Mouse (Mus musculus): ENCODE measurements around the gene Csnk1g1. TPM values are rescaled to one million over a fixed set of nuclear protein-coding genes. Genes with fewer than 3 reads are reported as not detected.

The Csnk1g1 gene
- polyA plus RNA-seq, 1 experiment from 2014 or later, result 23.4 TPM

DNA sequence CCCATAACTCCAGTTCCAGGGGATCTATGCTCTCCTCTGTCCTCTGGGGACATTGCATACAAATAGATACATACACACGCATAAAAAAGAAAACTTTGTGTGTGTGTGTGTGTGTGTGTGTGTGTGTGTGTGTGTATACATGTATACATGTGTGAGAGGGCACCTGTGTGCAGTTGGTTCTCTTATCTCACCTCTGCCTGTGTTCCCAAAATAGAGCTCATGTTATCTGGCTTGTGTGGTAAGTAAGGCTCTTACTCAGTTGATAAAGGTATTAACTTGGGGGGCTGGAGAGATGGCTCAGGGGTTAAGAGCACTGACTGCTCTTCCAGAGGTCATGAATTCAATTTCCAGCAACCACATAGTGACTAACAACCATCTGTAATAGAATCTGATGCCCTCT, 8.3 kb downstream of the Csnk1g1 start:
- no peak for ATAC-seq (replicated peaks)
- H3K27me3 ChIP-seq, result no peaks in the 10 kb centered on the region
- H3K4me3 ChIP-seq, result no peak overlapping the region
- no peaks in the 10 kb centered on the region for H3K9me3 ChIP-seq
- H3K27ac ChIP-seq (replicated peaks), result no peak overlapping the region
- no peaks in the 10 kb centered on the region for H3K36me3 ChIP-seq
- H3K4me2 ChIP-seq (replicated peaks), result no peak overlapping the region
- no peaks in the 10 kb centered on the region for H3K4me1 ChIP-seq
- WGBS, result 94% methylated on average over 1 of the region's 1 CpGs
- no peak overlapping the region for H3K9ac ChIP-seq (replicated peaks)

DNA sequence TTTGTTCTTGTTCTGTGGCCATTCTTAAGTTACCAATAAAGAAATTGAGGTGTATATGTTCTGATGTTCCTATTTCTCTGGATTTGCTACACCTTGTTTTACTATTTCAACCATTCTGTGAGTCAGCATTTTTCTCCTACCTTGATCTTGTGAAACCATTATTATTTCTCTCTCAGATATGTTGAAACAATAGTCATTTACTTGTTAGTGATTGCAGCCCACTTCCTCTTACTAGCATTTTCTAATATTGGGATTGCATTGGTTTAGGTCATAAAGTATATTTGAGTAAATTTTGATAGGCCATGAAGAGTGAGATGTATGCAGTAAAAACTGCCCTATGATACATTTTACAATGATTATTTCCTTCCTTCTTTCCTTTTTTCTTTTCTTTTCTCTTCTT, 19.7 kb downstream of the Csnk1g1 start:
- no peaks in the 10 kb centered on the region for H3K9me3 ChIP-seq
- no peaks in the 10 kb centered on the region for H3K4me1 ChIP-seq
- H3K4me3 ChIP-seq, result no peak overlapping the region
- H3K9ac ChIP-seq (replicated peaks), result no peak overlapping the region
- ATAC-seq (replicated peaks), result no peak
- no peaks in the 10 kb centered on the region for H3K27me3 ChIP-seq
- no peak overlapping the region for H3K4me2 ChIP-seq (replicated peaks)
- H3K36me3 ChIP-seq, result no peaks in the 10 kb centered on the region
- H3K27ac ChIP-seq (replicated peaks), result no peak overlapping the region

DNA sequence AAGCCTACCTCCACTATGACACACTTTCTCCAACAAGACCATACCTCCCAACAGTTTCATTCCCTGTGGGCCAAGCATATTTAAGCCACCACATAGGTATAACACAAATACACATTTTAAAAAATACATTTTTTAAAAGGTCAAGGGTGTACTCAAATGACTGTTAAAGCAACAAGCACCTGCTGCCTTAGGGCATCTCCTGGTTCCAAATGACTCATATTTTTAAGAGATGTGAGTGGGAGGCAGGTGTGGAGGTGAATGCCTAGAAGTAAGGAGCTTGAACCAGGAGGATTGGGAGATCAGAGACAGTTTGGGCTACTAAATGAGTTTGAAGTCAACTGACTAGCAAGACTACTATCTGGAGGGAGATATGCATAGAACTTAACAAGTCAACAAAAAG, 21.1 kb downstream of the Csnk1g1 start:
- no peak overlapping the region for H3K27ac ChIP-seq (replicated peaks)
- H3K9ac ChIP-seq (replicated peaks), result no peak overlapping the region
- H3K4me3 ChIP-seq, result no peak overlapping the region
- H3K9me3 ChIP-seq, result no peaks in the 10 kb centered on the region
- H3K27me3 ChIP-seq, result no peaks in the 10 kb centered on the region
- no peaks in the 10 kb centered on the region for H3K4me1 ChIP-seq
- no peak overlapping the region for H3K4me2 ChIP-seq (replicated peaks)
- H3K36me3 ChIP-seq, result no peaks in the 10 kb centered on the region
- no peak for ATAC-seq (replicated peaks)

DNA sequence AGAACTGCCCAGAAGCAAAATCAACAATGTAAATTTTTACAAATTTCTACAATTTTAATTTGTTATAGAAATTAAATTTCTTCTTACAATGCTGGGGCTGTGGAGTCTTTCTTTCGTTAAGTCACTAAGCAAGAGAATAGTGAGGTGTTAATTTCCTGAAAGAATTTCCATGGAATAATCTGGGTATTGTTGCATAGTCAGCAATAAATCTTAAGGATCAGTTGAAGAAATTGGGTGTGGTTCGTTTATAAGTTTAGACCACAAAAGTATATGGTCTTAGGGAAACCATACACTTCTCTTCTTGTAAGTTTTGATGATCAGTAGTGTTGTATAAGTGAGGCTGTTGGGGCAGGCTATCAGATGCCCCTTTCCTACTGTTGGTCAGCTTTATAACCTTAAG, 28.8 kb downstream of the Csnk1g1 start:
- no peak overlapping the region for H3K9ac ChIP-seq (replicated peaks)
- 95% methylated on average over 2 of the region's 2 CpGs for WGBS
- H3K4me2 ChIP-seq (replicated peaks), result no peak overlapping the region
- H3K9me3 ChIP-seq, result no peaks in the 10 kb centered on the region
- H3K27me3 ChIP-seq, result no peaks in the 10 kb centered on the region
- no peaks in the 10 kb centered on the region for H3K4me1 ChIP-seq
- no peak overlapping the region for H3K27ac ChIP-seq (replicated peaks)
- ATAC-seq (replicated peaks), result no peak
- no peak overlapping the region for H3K4me3 ChIP-seq
- H3K36me3 ChIP-seq, result no peaks in the 10 kb centered on the region; the same call in 1 of the 2 replicates

DNA sequence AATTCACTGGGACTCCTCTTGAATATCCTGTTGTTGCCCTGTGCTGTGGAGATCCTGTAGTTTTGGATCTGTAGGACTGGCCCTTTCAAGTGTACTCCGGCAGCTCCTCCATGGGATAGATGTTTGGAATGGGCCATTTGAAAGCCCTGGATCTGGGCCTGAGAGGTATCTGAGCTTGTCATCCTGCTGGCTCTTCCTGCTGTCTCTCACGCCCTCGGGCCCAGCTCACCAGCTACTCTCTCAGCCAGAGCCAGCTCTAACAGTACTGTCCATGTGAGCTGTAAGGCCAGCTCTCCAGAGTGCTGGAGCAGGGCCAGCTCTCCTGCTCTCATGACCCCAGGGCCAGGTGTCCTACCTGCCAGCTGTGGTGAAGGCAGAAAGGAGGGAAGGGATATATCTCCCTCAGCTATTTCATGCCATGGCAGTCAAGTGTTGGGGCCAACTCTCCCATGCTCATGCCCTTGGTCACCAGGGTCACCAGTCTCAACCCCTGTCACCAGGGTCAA, 42.4 kb downstream of the Csnk1g1 start:
- Histone ChIP-seq H3K27ac (replicated peaks) (no peak overlapping the region), H3K27me3 (no peaks in the 10 kb centered on the region), H3K4me2 (replicated peaks) (no peak overlapping the region), H3K4me1 (no peaks in the 10 kb centered on the region), H3K9me3 (no peaks in the 10 kb centered on the region), H3K9ac (replicated peaks) (no peak overlapping the region), H3K36me3 (no peaks in the 10 kb centered on the region), H3K4me3 (no peak overlapping the region)
- WGBS, result 89% methylated on average over 3 of the region's 3 CpGs
- ATAC-seq (replicated peaks), result no peak

DNA sequence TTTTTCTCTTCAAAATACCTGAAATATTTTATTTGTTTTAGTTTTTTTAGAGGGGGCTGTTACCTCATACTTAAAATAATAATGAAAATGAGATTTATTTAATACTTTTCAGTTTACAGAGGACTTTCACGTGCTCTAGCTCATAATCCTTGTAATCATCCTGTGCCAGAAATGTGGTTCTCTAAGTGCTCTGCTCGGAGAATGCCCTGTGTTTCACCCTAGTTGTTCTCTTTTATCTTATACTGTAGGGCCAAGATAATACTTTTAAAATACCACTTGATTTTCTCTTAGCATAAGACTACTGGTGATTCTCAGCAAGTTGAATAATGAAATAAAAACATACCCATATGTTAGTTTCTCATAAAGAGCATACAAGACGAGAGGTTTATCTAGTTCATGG, 61.3 kb downstream of the Csnk1g1 start:
- no peak for ATAC-seq (replicated peaks)
- H3K4me2 ChIP-seq (replicated peaks), result no peak overlapping the region
- H3K9me3 ChIP-seq, result no peaks in the 10 kb centered on the region
- H3K4me1 ChIP-seq, result no peaks in the 10 kb centered on the region
- 85% methylated on average over 3 of the region's 3 CpGs for WGBS
- H3K27ac ChIP-seq (replicated peaks), result no peak overlapping the region
- no peak overlapping the region for H3K4me3 ChIP-seq
- no peaks in the 10 kb centered on the region for H3K27me3 ChIP-seq
- H3K9ac ChIP-seq (replicated peaks), result no peak overlapping the region
- H3K36me3 ChIP-seq, result no peaks in the 10 kb centered on the region

DNA sequence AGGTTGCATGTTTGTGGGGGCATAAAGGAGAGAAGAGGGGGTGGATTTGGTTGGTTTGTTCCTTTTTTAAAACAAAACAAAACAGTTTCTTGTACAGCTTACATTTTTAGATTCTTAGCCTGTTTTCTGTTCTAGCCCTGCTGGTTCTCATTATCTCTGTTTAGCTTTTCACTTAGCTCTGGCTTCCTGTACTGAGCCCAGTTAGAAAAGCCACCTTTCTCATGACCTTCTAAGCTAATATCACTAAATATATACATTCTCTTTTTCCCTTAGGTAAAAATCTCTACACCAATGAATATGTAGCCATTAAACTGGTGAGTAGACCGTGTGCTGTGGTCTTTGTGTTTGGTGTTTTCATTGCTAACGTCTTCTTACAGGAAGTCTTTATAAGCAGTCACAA, 64.5 kb downstream of the Csnk1g1 start:
- ATAC-seq (replicated peaks), result no peak
- no peak overlapping the region for H3K27ac ChIP-seq (replicated peaks)
- H3K9me3 ChIP-seq, result no peaks in the 10 kb centered on the region
- H3K9ac ChIP-seq (replicated peaks), result no peak overlapping the region
- no peak overlapping the region for H3K4me3 ChIP-seq
- 79% methylated on average over 2 of the region's 2 CpGs for WGBS
- no peak overlapping the region for H3K4me2 ChIP-seq (replicated peaks)
- no peaks in the 10 kb centered on the region for H3K36me3 ChIP-seq
- H3K27me3 ChIP-seq, result no peaks in the 10 kb centered on the region
- peaks cover 3% of the 10 kb centered on the region; the same call in 1 of the 2 replicates for H3K4me1 ChIP-seq

DNA sequence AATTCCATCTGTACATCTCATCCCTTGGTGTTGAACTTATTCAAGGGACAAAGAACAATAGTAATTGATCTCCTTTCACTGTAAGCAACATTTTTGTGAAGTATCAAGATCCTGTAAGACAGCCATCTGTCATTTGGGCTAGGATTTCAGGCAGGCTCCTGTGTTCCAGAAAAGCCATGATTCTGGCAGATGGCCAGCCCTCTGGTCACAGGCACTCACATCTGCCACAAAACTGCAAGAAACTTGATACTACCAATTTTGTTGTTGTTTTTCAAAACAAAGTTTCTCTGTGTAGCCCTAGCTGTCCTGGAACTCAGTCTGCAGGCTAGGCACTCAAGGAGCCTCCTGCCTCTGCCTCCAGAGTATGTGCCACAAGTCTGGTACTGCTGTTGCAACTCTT, 67.2 kb downstream of the Csnk1g1 start:
- no peak overlapping the region for H3K27ac ChIP-seq (replicated peaks)
- peaks cover 3% of the 10 kb centered on the region; the same call in 1 of the 2 replicates for H3K4me1 ChIP-seq
- no peak overlapping the region for H3K4me3 ChIP-seq
- H3K9ac ChIP-seq (replicated peaks), result no peak overlapping the region
- no peak overlapping the region for H3K4me2 ChIP-seq (replicated peaks)
- H3K27me3 ChIP-seq, result no peaks in the 10 kb centered on the region
- H3K9me3 ChIP-seq, result no peaks in the 10 kb centered on the region
- no peaks in the 10 kb centered on the region for H3K36me3 ChIP-seq
- ATAC-seq (replicated peaks), result no peak

DNA sequence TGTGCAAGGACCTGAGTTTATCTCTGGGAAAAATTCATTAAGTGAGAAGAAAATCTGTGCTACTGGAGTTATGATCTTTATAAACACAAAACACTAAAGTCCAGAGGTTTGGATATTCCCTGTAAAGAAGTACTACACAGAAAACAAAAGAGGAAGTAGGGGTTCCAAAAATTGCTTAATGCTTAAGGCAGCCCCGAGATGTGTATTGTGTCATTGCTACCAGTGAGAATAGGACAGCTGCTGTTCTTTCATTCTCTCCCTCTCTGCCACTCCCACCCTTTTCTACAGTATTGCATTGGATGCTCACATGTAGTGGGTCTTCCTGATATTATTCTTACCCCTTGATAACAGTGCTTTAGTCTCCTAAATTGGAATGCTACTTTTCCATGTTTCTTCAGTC, 74.1 kb downstream of the Csnk1g1 start:
- WGBS, result 75% methylated on average over 1 of the region's 1 CpGs
- H3K27me3 ChIP-seq, result no peaks in the 10 kb centered on the region
- H3K27ac ChIP-seq (replicated peaks), result no peak overlapping the region
- no peaks in the 10 kb centered on the region for H3K4me1 ChIP-seq
- ATAC-seq (replicated peaks), result no peak
- no peak overlapping the region for H3K9ac ChIP-seq (replicated peaks)
- no peak overlapping the region for H3K4me3 ChIP-seq
- H3K36me3 ChIP-seq, result no peaks in the 10 kb centered on the region
- no peaks in the 10 kb centered on the region for H3K9me3 ChIP-seq
- H3K4me2 ChIP-seq (replicated peaks), result no peak overlapping the region

DNA sequence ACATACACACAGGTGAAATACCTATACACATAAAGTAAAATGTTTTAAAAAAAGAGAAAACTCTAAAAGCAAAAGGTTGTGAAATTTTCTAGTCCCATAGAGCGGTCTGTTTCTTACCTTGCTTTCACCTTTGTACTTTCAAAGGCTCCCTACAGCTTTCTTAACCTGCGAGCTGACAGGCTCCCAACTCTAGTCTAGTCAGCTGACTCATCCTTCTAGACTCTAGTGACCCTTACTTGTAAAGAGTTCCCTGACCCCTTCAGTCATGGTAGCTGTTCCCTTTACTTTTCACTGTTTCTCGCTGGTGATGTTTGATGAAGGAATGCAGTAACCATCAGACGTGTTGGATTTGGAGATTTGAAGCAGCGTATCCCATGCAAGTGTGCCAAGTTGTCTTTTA, 78.3 kb downstream of the Csnk1g1 start:
- 86% methylated on average over 5 of the region's 5 CpGs for WGBS
- Histone ChIP-seq H3K27ac (replicated peaks) (no peak overlapping the region), H3K4me1 (no peaks in the 10 kb centered on the region), H3K27me3 (no peaks in the 10 kb centered on the region), H3K36me3 (no peaks in the 10 kb centered on the region), H3K4me3 (no peak overlapping the region), H3K9ac (replicated peaks) (no peak overlapping the region), H3K4me2 (replicated peaks) (no peak overlapping the region), H3K9me3 (no peaks in the 10 kb centered on the region)
- ATAC-seq (replicated peaks), result no peak

DNA sequence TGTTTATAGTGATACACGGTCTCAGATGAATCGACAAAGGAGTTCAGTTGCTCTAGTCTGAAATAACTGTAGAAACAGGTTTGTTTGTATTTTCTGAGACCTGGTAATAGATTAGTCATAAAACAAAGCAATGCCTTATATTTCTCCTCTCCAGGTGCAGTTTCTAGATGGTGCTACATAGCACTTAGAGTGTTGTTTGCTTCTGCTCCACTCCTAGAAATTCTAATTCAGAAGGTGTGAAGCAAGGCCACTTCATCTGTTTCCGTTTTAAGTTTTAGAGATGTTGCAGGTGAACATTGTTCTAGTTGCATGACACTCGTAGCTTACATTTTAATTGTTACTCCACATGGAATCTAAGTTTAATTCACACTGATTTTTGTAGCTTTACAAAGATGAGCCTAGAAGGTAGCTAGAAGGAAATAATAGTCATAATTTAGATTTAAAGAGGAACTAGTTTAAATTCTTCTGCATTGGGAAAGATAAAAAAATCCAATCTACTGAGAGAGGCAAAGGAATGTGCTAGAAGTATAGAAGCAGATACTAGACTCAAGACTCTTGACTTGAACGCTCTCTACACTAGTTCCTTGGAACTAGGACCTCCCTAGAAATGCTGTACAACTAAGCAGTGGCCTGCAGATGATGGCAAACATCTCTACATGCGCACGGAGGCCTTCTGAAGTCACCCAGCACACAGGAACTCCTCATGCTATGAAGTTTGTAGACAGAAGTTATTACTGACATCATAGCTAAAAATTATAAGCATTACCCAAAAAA, 87.1 kb downstream of the Csnk1g1 start:
- Histone ChIP-seq H3K4me2 (replicated peaks) (no peak overlapping the region), H3K27me3 (no peaks in the 10 kb centered on the region), H3K9ac (replicated peaks) (no peak overlapping the region), H3K4me1 (no peaks in the 10 kb centered on the region), H3K36me3 (peaks cover 5% of the 10 kb centered on the region; the same call in 1 of the 2 replicates), H3K27ac (replicated peaks) (no peak overlapping the region), H3K4me3 (no peak overlapping the region), H3K9me3 (no peaks in the 10 kb centered on the region)
- 95% methylated on average over 7 of the region's 7 CpGs for WGBS
- ATAC-seq (replicated peaks), result no peak

DNA sequence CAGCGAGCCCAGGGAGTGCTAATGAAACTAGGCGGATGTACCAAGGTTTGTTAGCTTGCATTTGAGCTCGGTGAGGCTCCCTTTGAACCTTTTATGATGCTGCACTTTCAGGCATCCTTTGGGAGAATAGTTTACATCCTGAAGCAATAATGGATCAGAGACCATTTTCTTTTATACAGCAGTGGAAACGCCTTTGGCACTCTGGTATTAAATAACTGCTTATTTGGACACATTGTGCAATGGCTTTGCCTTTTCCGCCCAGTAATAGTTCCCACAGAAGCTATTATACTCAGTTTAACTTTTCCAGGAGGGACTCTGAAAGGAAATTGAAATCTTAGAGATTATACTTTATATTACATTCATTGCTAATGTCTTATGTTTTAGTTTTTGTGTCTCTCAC, 90.2 kb downstream of the Csnk1g1 start:
- no peak overlapping the region for H3K4me3 ChIP-seq
- no peaks in the 10 kb centered on the region for H3K9me3 ChIP-seq
- H3K27me3 ChIP-seq, result no peaks in the 10 kb centered on the region
- H3K9ac ChIP-seq (replicated peaks), result no peak overlapping the region
- H3K36me3 ChIP-seq, result peaks cover 15% of the 10 kb centered on the region
- no peak overlapping the region for H3K27ac ChIP-seq (replicated peaks)
- H3K4me1 ChIP-seq, result no peaks in the 10 kb centered on the region
- WGBS, result 39% methylated on average over 5 of the region's 5 CpGs
- no peak overlapping the region for H3K4me2 ChIP-seq (replicated peaks)
- no peak for ATAC-seq (replicated peaks)

DNA sequence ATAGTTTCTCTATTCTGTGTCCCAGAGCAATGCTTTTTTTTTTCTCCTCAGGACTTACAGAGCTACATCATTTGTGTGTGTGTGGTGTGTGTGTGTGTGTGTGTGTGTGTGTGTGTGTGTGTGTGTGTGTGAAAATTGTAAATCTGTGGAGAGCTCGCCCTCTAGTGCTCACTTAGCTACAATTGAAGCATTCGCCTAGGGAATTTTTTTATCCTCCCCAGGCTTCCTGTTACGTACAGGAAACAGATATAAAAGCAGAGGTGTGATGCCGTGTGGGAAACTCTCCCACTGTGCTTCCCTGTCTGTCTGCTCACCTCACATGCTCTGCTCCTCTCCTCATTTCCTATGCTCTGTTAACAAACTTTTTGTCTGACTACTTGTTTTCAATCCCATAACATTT, 95.7 kb downstream of the Csnk1g1 start:
- no peak overlapping the region for H3K4me2 ChIP-seq (replicated peaks)

More for the DNA sequence above, 95.7 kb downstream of the Csnk1g1 start:
- Histone ChIP-seq H3K9me3 (no peaks in the 10 kb centered on the region), H3K9ac (replicated peaks) (no peak overlapping the region), H3K27me3 (no peaks in the 10 kb centered on the region), H3K36me3 (peaks cover 15% of the 10 kb centered on the region), H3K27ac (replicated peaks) (no peak overlapping the region), H3K4me1 (no peaks in the 10 kb centered on the region), H3K4me3 (no peak overlapping the region)
- ATAC-seq (replicated peaks), result no peak
- WGBS, result 41% methylated on average over 4 of the region's 4 CpGs

Data from forebrain, embryonic 15.5 days (tissue).